Mouse (Mus musculus) bone marrow, adult 2 months (tissue): ENCODE measurements around the gene Gm20481.

ENCODE experiments used
- CTCF ChIP-seq: fragments of 200-500 bp; IDR thresholded peaks from 2 replicates; pipeline ENCODE4 v1.5.1; 2011; ENCODE audit warnings: low read length, control low read depth; ENCODE audit not compliant: control insufficient read depth, insufficient read depth
- POLR2A ChIP-seq: fragments of 200-500 bp; IDR thresholded peaks from 2 replicates; pipeline ENCODE4 v1.6.1; 2011; ENCODE audit warnings: low read depth, mild to moderate bottlenecking, control low read depth, low read length, borderline replicate concordance; ENCODE audit not compliant: control insufficient read depth

GRCm38 (mm10) chr17:34947606-34948005 lies 22.1 kb upstream of the Gm20481 start:
- TF ChIP-seq CTCF (peak; percentile 27; the same call in 1 of the 2 replicates), POLR2A (no peak)
